Mouse (Mus musculus) limb, embryonic 14.5 days (tissue): ENCODE results near the gene Icam1. TPM values are rescaled to one million over a fixed set of nuclear protein-coding genes. Genes with fewer than 3 reads are reported as not detected.

Experiments used
- ATAC-seq: fragments of 200-750 bp; cut with Nextera tagmentation; 2 replicates; pipeline ENCODE4 v1.8.0; 2017; ENCODE audit warnings: low read depth, moderate number of reproducible peaks, moderate TSS enrichment; ENCODE audit not compliant: low FRiP score
- DNase-seq: peaks from one replicate; pipeline ENCODE4 v3.0.0-alpha.2; 2015; ENCODE audit warnings: low spot score
- H3K27ac ChIP-seq: fragments of 300-500 bp; sonication (generic); replicated peaks from 2 replicates; pipeline ENCODE4 v1.5.1; 2014; ENCODE audit warnings: low read depth, mild to moderate bottlenecking, low read length, moderate library complexity, mixed read lengths
- H3K27me3 ChIP-seq: fragments of 300-500 bp; sonication (generic); 2 replicates; pipeline ENCODE4 v1.6.1; 2014; ENCODE audit warnings: low read length, mixed read lengths; ENCODE audit not compliant: control insufficient read depth, insufficient read depth
- H3K36me3 ChIP-seq: fragments of 300-500 bp; sonication (generic); 2 replicates; pipeline ENCODE4 v1.6.1; 2014; ENCODE audit warnings: mild to moderate bottlenecking, low read length, moderate library complexity, mixed read lengths; ENCODE audit not compliant: control insufficient read depth, insufficient read depth
- H3K4me1 ChIP-seq: fragments of 300-500 bp; sonication (generic); 2 replicates; pipeline ENCODE4 v1.6.1; 2014; ENCODE audit warnings: antibody characterized with exemption, low read length, mixed read lengths; ENCODE audit not compliant: control insufficient read depth, insufficient read depth
- H3K4me2 ChIP-seq: fragments of 300-500 bp; sonication (generic); replicated peaks from 2 replicates; pipeline ENCODE4 v1.6.1; 2014; ENCODE audit warnings: low read depth, mild to moderate bottlenecking, low read length, moderate library complexity; ENCODE audit not compliant: severe bottlenecking
- H3K4me3 ChIP-seq: fragments of 300-500 bp; sonication (generic); replicated peaks from 2 replicates; pipeline ENCODE4 v1.5.1; 2014; ENCODE audit warnings: low read length
- H3K9ac ChIP-seq: fragments of 300-500 bp; sonication (generic); 2 replicates; pipeline ENCODE4 v1.6.1; 2014; ENCODE audit warnings: mild to moderate bottlenecking, low read depth, low read length, moderate library complexity; ENCODE audit not compliant: severe bottlenecking
- H3K9me3 ChIP-seq: fragments of 300-500 bp; sonication (generic); 2 replicates; pipeline ENCODE4 v1.6.1; 2016; ENCODE audit warnings: low read length; ENCODE audit not compliant: control insufficient read depth
- POLR2A ChIP-seq: fragments of 200-500 bp; IDR thresholded peaks from 2 replicates; pipeline ENCODE4 v1.8.0; 2012; ENCODE audit warnings: inconsistent platforms, mild to moderate bottlenecking, moderate library complexity, borderline replicate concordance; ENCODE audit not compliant: insufficient read depth, insufficient read length; ENCODE audit errors: extremely low read depth
- WGBS: fragments of 180-500 bp; shearing (Covaris S2); extraction: QIAGEN DNeasy Blood & Tissue Kit; methylation state at CpG from one replicate; pipeline ENCODE4 v1.1.7; 2014; 5-methylcytosine and 5-hydroxymethylcytosine counted together
- polyA plus RNA-seq, 2 experiments: library from polyadenylated mRNA; depleted of rRNA in 1 of 2; stranded (reverse) in 1 of 2; unstranded in 1 of 2; fragments of >200 nt; fragmentation: Nextera tagmentation in 1 of 2; extraction: Ambion mirVana in 1 of 2; gene quantifications; 2 replicates each; pipeline versions ENCODE4 v1.2.1 to v1.2.3; 2012 to 2014

The Icam1 gene
- polyA plus RNA-seq, 2 experiments, result 15.5 to 18.3 TPM

GRCm38 (mm10) chr9:21045235-21045634 is 29.4 kb downstream of the Icam1 start:
- DNase-seq, result no peak
- H3K36me3 ChIP-seq, result no peaks in the 10 kb centered on the region
- TF ChIP-seq POLR2A, result no peak
- H3K27me3 ChIP-seq, result no peaks in the 10 kb centered on the region
- no peak for ATAC-seq
- no peaks in the 10 kb centered on the region for H3K4me1 ChIP-seq
- H3K9ac ChIP-seq, result no peak overlapping the region
- 78% methylated on average over 3 of the region's 3 CpGs for WGBS
- no peak overlapping the region for H3K27ac ChIP-seq
- H3K9me3 ChIP-seq, result no peaks in the 10 kb centered on the region
- no peak overlapping the region for H3K4me3 ChIP-seq
- H3K4me2 ChIP-seq, result no peak overlapping the region

GRCm38 (mm10) chr9:21051578-21051977 is 35.8 kb downstream of the Icam1 start:
- H3K27ac ChIP-seq, result no peak overlapping the region
- WGBS, result 65% methylated on average over 10 of the region's 10 CpGs
- no peaks in the 10 kb centered on the region for H3K9me3 ChIP-seq
- TF ChIP-seq POLR2A, result no peak
- H3K27me3 ChIP-seq, result no peaks in the 10 kb centered on the region
- no peak for DNase-seq
- no peaks in the 10 kb centered on the region for H3K36me3 ChIP-seq
- ATAC-seq, result no peak
- no peak overlapping the region for H3K9ac ChIP-seq
- no peak overlapping the region for H3K4me3 ChIP-seq
- H3K4me1 ChIP-seq, result no peaks in the 10 kb centered on the region
- no peak overlapping the region for H3K4me2 ChIP-seq

- H3K9ac ChIP-seq, result no peak overlapping the region
- H3K9me3 ChIP-seq, result no peaks in the 10 kb centered on the region
- no peaks in the 10 kb centered on the region for H3K4me1 ChIP-seq
- ATAC-seq (no peak), DNase-seq (no peak)
- H3K36me3 ChIP-seq, result peaks cover 25% of the 10 kb centered on the region
- TF ChIP-seq POLR2A, result no peak
- WGBS, result 92% methylated on average over 2 of the region's 2 CpGs
- H3K27me3 ChIP-seq, result no peaks in the 10 kb centered on the region
- no peak overlapping the region for H3K4me2 ChIP-seq
- no peak overlapping the region for H3K4me3 ChIP-seq
- no peak overlapping the region for H3K27ac ChIP-seq
These were observed 47.1 kb downstream of the Icam1 start for GRCm38 (mm10) chr9:21062928-21063327.

- H3K9ac ChIP-seq, result no peak within 1 kb of the TSS
- no peak within 1 kb of the TSS for H3K4me2 ChIP-seq
- no peaks in the 10 kb centered on the region for H3K27me3 ChIP-seq
- 84% methylated on average over 27 of the region's 27 CpGs for WGBS
- no peaks in the 10 kb centered on the region for H3K4me1 ChIP-seq
- no peaks in the 10 kb centered on the region for H3K9me3 ChIP-seq
- H3K4me3 ChIP-seq, result no peak within 1 kb of the TSS
- ATAC-seq, result no peak
- H3K27ac ChIP-seq, result no peak within 1 kb of the TSS
- peaks cover 41% of the 10 kb centered on the region for H3K36me3 ChIP-seq
- TF ChIP-seq POLR2A, result no peak
- DNase-seq, result no peak
These were observed 51.4 kb downstream of the Icam1 start, which contains the start of gene Zglp1 for GRCm38 (mm10) chr9:21067006-21067684. Zglp1 (minus strand) TSS chr9:21067093.

GRCm38 (mm10) chr9:21072641-21073040 is 56.9 kb downstream of the Icam1 start:
- H3K9ac ChIP-seq, result peak overlapping the region; percentile 87
- H3K36me3 ChIP-seq, result peaks cover 52% of the 10 kb centered on the region
- ATAC-seq, result peak; percentile 1; the same call in 1 of the 2 replicates
- H3K27ac ChIP-seq, result no peak overlapping the region; the same call in 1 of the 2 replicates
- 0 out of 2 replicates have a peak, but pooled peaks cover 6% of the 10 kb centered on the region for H3K4me1 ChIP-seq
- H3K27me3 ChIP-seq, result no peaks in the 10 kb centered on the region
- peak; percentile 7 for DNase-seq
- no peak for TF ChIP-seq POLR2A
- no peaks in the 10 kb centered on the region for H3K9me3 ChIP-seq
- 20% methylated on average over 4 of the region's 4 CpGs for WGBS
- H3K4me2 ChIP-seq, result peak overlapping the region; percentile 84
- H3K4me3 ChIP-seq, result peak overlapping the region; percentile 89
